Mouse (Mus musculus): ENCODE data around the gene Mocs3. TPM values are rescaled to one million over a fixed set of nuclear protein-coding genes. Genes with fewer than 3 reads are reported as not detected.
A peak's percentile ranks its signal among the peaks of the same experiment; 100 is the strongest.

Mocs3 gene
- polyA plus RNA-seq, 1 experiment from 2014 or later = 3.9 TPM

- Histone ChIP-seq H3K27me3 (peaks cover 29% of the 10 kb centered on the region), H3K36me3 (no peaks in the 10 kb centered on the region), H3K9me3 (replicated peaks) (no peaks in the 10 kb centered on the region), H3K4me3 (replicated peaks) (no peak overlapping the region), H3K9ac (no peak overlapping the region), H3K4me2 (no peak overlapping the region), H3K27ac (no peak overlapping the region), H3K4me1 (replicated peaks) (no peaks in the 10 kb centered on the region)
- DNase-seq = no peak
- 20% methylated on average over 7 of the region's 7 CpGs for WGBS (ENCODE audit: insufficient replicate concordance)
- ATAC-seq (ENCODE audit: low read depth) = no peak
These were observed 37.6 kb downstream of the Mocs3 start for GRCm38 (mm10) chr2:168268033-168268432.

- no peak overlapping the region for H3K4me2 ChIP-seq
- H3K4me1 ChIP-seq (replicated peaks) = peaks cover 6% of the 10 kb centered on the region; the same call in 1 of the 2 replicates
- no peak overlapping the region for H3K9ac ChIP-seq
- DNase-seq = no peak
- no peaks in the 10 kb centered on the region for H3K9me3 ChIP-seq (replicated peaks)
- H3K4me3 ChIP-seq (replicated peaks) = no peak overlapping the region
- H3K27me3 ChIP-seq = peaks cover 77% of the 10 kb centered on the region
- H3K36me3 ChIP-seq = no peaks in the 10 kb centered on the region
- H3K27ac ChIP-seq = no peak overlapping the region
- no peak for ATAC-seq (ENCODE audit: low read depth)
- 7% methylated on average over 9 of the region's 9 CpGs for WGBS (ENCODE audit: insufficient replicate concordance)
These were observed 43.0 kb downstream of the Mocs3 start for GRCm38 (mm10) chr2:168273387-168273786.

- Histone ChIP-seq H3K4me1 (replicated peaks) (peaks cover 6% of the 10 kb centered on the region; the same call in 1 of the 2 replicates), H3K9me3 (replicated peaks) (no peaks in the 10 kb centered on the region), H3K4me3 (replicated peaks) (no peak overlapping the region), H3K4me2 (no peak overlapping the region), H3K27me3 (peaks cover 77% of the 10 kb centered on the region), H3K27ac (no peak overlapping the region), H3K36me3 (no peaks in the 10 kb centered on the region), H3K9ac (no peak overlapping the region)
- 3% methylated on average over 11 of the region's 11 CpGs for WGBS (ENCODE audit: insufficient replicate concordance)
- peak; percentile 15 for DNase-seq
- ATAC-seq (ENCODE audit: low read depth) = no peak
These were observed 44.0 kb downstream of the Mocs3 start for GRCm38 (mm10) chr2:168274374-168274935.

GRCm38 (mm10) chr2:168280729-168281581 is 50.5 kb downstream of the Mocs3 start:
- no peak for DNase-seq
- peak overlapping the region; percentile 47 for H3K4me3 ChIP-seq (replicated peaks)
- no peak overlapping the region for H3K9ac ChIP-seq
- H3K27me3 ChIP-seq = peaks cover 88% of the 10 kb centered on the region
- no peaks in the 10 kb centered on the region for H3K36me3 ChIP-seq
- H3K27ac ChIP-seq = no peak overlapping the region
- peak overlapping the region; percentile 63 for H3K4me2 ChIP-seq
- 2% methylated on average over 72 of the region's 82 CpGs for WGBS (ENCODE audit: insufficient replicate concordance)
- H3K9me3 ChIP-seq (replicated peaks) = no peaks in the 10 kb centered on the region
- peak; percentile 41; the same call in 1 of the 2 replicates for ATAC-seq (ENCODE audit: low read depth)
- H3K4me1 ChIP-seq (replicated peaks) = 0 out of 2 replicates have a peak, but pooled peaks cover 5% of the 10 kb centered on the region

GRCm38 (mm10) chr2:168281582-168281981 is 51.2 kb downstream of the Mocs3 start, which contains the start of gene Kcng1:
Gene Kcng1, minus strand, starts transcription at chr2:168281736.
- Histone ChIP-seq H3K36me3 (no peaks in the 10 kb centered on the region), H3K4me1 (replicated peaks) (0 out of 2 replicates have a peak, but pooled peaks cover 5% of the 10 kb centered on the region), H3K4me2 (peak within 1 kb of the TSS; percentile 63), H3K27me3 (peaks cover 81% of the 10 kb centered on the region), H3K9ac (no peak within 1 kb of the TSS), H3K9me3 (replicated peaks) (no peaks in the 10 kb centered on the region), H3K27ac (no peak within 1 kb of the TSS), H3K4me3 (replicated peaks) (peak within 1 kb of the TSS; percentile 47)
- DNase-seq (no peak), ATAC-seq (ENCODE audit: low read depth) (no peak)
- WGBS (ENCODE audit: insufficient replicate concordance) = 11% methylated on average over 12 of the region's 12 CpGs

Other genes starting within 250 kb of the Mocs3 start
- 1.6 TPM in 2 replicates for gene Ripor3, start 220.0 kb upstream of the Mocs3 start, polyA plus RNA-seq (2015; fragmentation: Nextera tagmentation; extraction: Ambion mirVana)
- gene Pard6b, start 149.6 kb upstream of the Mocs3 start, polyA plus RNA-seq (2015; fragmentation: Nextera tagmentation; extraction: Ambion mirVana) = 2.2 and 2.9 TPM in 2 replicates
- gene Adnp, start 23.5 kb upstream of the Mocs3 start, polyA plus RNA-seq (2015; fragmentation: Nextera tagmentation; extraction: Ambion mirVana) = 0.71 and 0.91 TPM in 2 replicates
- 4.4 and 5.0 TPM in 2 replicates for gene Gm20716, start 258 bp upstream of the Mocs3 start, polyA plus RNA-seq (2015; fragmentation: Nextera tagmentation; extraction: Ambion mirVana)
- gene Dpm1, start within 50 bp of the Mocs3 start, polyA plus RNA-seq (2015; fragmentation: Nextera tagmentation; extraction: Ambion mirVana) = 101 and 106 TPM in 2 replicates
- 0.10 TPM in 2 replicates for gene Kcng1, start 51.1 kb downstream of the Mocs3 start, polyA plus RNA-seq (2015; fragmentation: Nextera tagmentation; extraction: Ambion mirVana)